Mouse (Mus musculus) megakaryocyte, embryonic 14.5 days (primary cell): ENCODE measurements at regions not wholly inside any gene's neighbourhood (a gene's known extent, or its start where the extent isn't known, plus 50 kb on each side); places are given as distances from the start of the nearest gene placed in this dataset.

Experiments
- H3K27me3 ChIP-seq: replicated peaks from 2 replicates; pipeline ENCODE3; 2012; ENCODE audit warnings: inconsistent platforms
- H3K36me3 ChIP-seq: replicated peaks from 2 replicates; pipeline ENCODE3; 2012; ENCODE audit warnings: low read length, inconsistent platforms, mixed read lengths
- H3K4me1 ChIP-seq: 2 replicates; pipeline ENCODE4 v1.6.1; 2012; ENCODE audit warnings: inconsistent platforms
- H3K4me3 ChIP-seq: replicated peaks from 2 replicates; pipeline ENCODE3; 2012; ENCODE audit warnings: moderate library complexity, mild to moderate bottlenecking, inconsistent platforms
- H3K9me3 ChIP-seq: 2 replicates; pipeline ENCODE4 v1.6.1; 2012; ENCODE audit warnings: inconsistent platforms
- FLI1 ChIP-seq: IDR thresholded peaks from 2 replicates; pipeline ENCODE4 v1.6.1; 2012; ENCODE audit warnings: low read length, inconsistent platforms, mixed read lengths
- GATA1 ChIP-seq: IDR thresholded peaks from 3 replicates; pipeline ENCODE4 v1.6.1; 2012; ENCODE audit warnings: mixed read lengths, low read length, inconsistent platforms, borderline replicate concordance

DNA sequence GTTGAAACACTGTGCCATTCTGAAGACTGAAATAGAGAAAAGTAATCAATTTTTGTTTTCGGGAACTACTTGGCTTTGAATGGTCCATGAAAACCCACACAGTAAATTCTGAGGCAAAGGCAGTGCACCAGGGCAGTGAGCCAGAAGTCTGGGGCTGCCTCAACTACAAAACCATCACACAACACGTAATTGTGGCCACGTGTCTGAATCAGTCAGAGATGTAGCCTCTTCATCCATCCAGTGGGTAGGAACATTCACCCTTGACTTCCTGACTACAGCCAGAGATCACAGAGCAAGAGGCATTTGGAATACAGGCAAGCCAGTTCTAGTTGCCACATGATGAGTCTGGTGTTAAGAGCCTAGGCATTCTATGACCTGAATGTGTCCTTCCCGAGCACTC lies 432.3 kb downstream of the Gsdmc2 start:
- H3K27me3 ChIP-seq, result no peaks in the 10 kb centered on the region
- no peak for TF ChIP-seq GATA1
- no peak for TF ChIP-seq FLI1
- H3K4me3 ChIP-seq, result no peak overlapping the region

DNA sequence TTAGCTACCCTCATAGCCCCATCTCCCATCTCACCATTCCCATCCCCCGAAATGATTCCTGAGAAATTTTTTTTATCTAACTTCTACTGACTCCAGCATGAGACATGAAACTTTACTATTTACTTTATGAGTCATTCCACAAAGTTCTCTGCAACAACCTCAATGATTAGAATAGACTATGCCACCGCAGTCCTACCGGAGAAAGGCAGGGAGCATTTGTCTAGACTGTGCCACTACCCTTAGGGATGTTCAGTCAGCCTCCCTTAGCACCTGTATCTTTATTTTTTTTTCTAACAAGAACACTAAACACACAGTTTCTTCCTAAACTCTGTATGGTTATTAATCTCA lies 433.2 kb downstream of the Gsdmc2 start:
- Histone ChIP-seq H3K36me3 (no peaks in the 10 kb centered on the region), H3K4me3 (no peak overlapping the region)

More for the DNA sequence above, 432.3 kb downstream of the Gsdmc2 start:
- H3K9me3 ChIP-seq, result no peaks in the 10 kb centered on the region
- H3K36me3 ChIP-seq, result no peaks in the 10 kb centered on the region
- peaks cover 10% of the 10 kb centered on the region for H3K4me1 ChIP-seq

DNA sequence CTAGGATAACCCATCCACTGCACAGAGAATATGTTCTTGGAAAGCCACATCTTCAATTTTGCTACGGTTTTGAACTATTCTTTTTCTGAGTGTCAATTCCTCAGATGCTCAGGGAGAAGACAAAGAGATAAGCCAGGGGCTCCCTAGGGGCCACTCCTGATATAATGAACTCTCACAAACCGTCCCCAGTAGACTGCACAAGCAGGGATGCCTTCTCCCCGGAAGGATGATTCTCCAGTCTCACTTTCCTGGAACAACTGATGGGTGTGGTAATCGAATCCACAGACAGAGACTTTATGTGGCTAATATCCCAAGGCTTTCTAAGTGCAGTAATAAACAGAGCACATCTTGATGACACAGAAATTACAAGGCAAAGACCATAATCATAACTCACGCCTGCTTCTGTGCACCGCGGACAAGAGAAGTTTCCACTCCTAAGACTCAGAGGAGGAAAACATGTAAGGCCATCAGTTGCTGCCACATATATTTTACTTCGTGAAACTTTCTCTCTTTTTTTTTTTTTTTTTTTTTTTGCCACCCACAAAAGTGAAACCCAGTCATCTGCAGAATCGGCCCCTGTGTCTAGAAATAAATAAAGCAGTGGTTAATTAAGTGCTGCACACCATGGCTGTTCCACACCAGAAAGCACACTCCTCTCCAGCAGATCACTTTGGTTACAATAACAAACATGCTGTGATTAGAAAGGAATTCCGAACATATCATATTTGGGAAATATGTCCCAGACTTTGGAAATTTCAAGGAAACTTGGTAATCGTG lies 433.8 kb downstream of the Gsdmc2 start:
- peaks cover 12% of the 10 kb centered on the region for H3K4me1 ChIP-seq
- no peak for TF ChIP-seq GATA1
- TF ChIP-seq FLI1, result no peak
- no peaks in the 10 kb centered on the region for H3K9me3 ChIP-seq
- no peaks in the 10 kb centered on the region for H3K36me3 ChIP-seq
- no peak overlapping the region for H3K4me3 ChIP-seq
- H3K27me3 ChIP-seq, result no peaks in the 10 kb centered on the region

More for the DNA sequence above, 433.2 kb downstream of the Gsdmc2 start:
- peaks cover 10% of the 10 kb centered on the region for H3K4me1 ChIP-seq
- TF ChIP-seq FLI1, result no peak
- no peak for TF ChIP-seq GATA1
- no peaks in the 10 kb centered on the region for H3K9me3 ChIP-seq
- no peaks in the 10 kb centered on the region for H3K27me3 ChIP-seq

DNA sequence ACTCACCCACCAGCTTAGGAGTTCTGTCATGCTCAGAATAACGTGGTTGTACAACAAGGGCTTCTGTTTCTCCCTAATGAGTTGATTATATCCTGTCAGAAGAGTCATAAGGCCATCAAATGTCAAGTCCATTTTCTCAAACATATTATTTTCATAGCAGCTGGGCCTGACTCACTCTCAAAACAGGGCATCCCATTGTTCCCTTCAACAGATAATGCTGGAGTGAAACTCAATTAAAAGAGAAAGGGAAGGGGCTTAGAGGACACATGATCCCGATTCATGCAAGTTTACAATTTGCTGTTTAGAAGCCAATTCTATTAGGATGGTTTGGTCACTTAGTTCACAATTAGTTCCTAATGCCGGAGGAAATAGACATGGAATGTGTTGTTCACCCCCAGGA lies 444.5 kb downstream of the Gsdmc2 start:
- H3K9me3 ChIP-seq, result no peaks in the 10 kb centered on the region
- H3K36me3 ChIP-seq, result no peaks in the 10 kb centered on the region
- TF ChIP-seq GATA1 (no peak), FLI1 (no peak)
- H3K27me3 ChIP-seq, result no peaks in the 10 kb centered on the region
- H3K4me3 ChIP-seq, result no peak overlapping the region
- 0 out of 2 replicates have a peak, but pooled peaks cover 4% of the 10 kb centered on the region for H3K4me1 ChIP-seq

DNA sequence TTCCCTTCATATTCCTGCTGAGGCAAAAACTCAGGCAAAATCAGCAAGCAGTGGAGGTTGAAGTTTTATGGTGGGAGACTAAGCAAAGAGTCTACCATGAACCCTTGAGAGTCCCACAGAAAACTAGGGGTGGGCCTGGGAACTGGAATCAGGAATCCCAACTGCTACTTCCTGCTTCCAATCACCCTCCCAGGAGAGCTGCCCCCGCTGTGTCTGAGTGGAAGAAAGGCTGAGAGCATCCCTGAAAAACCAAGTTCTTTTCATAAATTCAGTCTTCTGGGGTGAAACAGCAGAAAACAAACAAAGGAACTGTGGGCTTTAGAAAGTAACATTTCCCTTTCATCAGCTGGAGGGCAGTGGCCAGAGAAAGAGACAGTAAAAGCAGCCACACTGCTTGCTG lies 445.0 kb downstream of the Gsdmc2 start:
- Histone ChIP-seq H3K4me1 (0 out of 2 replicates have a peak, but pooled peaks cover 4% of the 10 kb centered on the region), H3K4me3 (no peak overlapping the region), H3K27me3 (no peaks in the 10 kb centered on the region), H3K9me3 (no peaks in the 10 kb centered on the region), H3K36me3 (no peaks in the 10 kb centered on the region)
- TF ChIP-seq FLI1, result no peak
- TF ChIP-seq GATA1, result no peak

DNA sequence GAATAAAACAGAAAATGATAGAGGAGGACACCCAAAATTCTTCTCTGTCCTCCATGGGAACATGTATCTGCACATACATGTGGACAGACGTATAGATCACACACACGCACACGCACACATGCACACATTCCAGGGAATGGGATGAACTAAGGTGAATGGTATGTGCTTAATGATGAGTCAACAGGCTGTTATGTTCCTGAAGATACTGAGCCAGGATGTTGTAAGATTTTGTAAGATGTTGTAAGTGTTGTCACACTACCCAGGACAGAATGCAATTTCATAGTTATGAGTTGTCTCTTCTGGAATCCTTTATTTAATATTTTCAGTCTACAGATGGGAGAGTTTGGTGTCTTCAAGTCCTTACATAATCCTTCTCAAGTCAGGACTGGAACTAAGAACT lies 447.5 kb downstream of the Gsdmc2 start:
- H3K4me1 ChIP-seq, result 0 out of 2 replicates have a peak, but pooled peaks cover 4% of the 10 kb centered on the region
- TF ChIP-seq GATA1 (no peak), FLI1 (no peak)

DNA sequence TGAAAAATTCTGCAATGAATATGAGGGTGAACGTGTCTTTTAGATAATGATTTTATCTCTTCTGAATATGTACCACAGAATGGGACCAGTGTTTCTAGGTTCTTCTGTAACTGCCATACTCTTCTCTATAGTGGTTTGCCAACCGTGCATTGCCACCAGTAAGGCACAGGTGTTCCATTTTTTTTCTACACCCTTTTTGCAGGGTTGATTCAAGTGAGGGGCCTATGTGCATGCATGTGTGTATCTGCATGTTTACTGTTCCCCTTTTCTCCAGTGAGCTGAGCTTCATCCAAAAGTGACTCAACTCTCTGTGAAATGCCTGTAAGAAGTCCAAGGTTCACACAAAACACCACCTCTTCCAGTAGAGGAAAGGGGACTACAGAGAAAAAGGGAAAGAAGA lies 467.7 kb downstream of the Gsdmc2 start:
- H3K9me3 ChIP-seq, result no peaks in the 10 kb centered on the region
- TF ChIP-seq FLI1 (no peak), GATA1 (no peak)
- no peaks in the 10 kb centered on the region for H3K36me3 ChIP-seq
- no peaks in the 10 kb centered on the region for H3K27me3 ChIP-seq
- no peak overlapping the region for H3K4me3 ChIP-seq
- no peaks in the 10 kb centered on the region for H3K4me1 ChIP-seq

More for the DNA sequence above, 447.5 kb downstream of the Gsdmc2 start:
- Histone ChIP-seq H3K4me3 (no peak overlapping the region), H3K27me3 (no peaks in the 10 kb centered on the region), H3K36me3 (no peaks in the 10 kb centered on the region), H3K9me3 (no peaks in the 10 kb centered on the region)

DNA sequence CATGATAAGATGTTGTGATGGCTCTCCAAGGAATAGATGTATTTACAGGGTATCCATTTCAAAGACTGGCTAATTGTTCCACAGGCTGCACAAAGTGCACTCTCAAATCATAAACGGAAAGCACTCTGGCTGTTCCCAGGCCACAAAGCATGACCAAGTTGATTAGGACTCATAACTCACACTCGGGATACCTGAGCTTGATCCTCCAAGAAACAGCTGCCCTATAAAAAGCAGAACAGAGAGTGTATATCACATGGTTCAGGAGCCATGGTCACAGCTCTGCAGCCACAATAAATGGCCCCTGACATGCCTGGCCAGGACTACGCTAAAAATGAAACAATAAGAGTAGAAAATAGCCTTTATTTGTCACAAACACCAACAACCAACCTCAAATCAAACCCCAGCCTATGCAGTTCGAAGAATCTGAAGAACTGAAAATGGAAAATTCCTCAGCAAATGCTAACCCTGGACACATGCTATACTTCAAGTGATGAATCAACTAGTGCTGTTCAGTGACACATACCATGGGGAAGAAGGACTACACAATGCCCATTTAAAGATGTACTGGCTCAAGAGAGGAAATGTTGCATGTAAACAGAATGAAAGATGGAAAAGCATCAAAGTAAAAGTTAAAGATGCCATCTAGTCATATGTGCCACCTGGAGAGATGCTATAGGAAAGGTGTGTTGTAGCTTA lies 473.5 kb downstream of the Gsdmc2 start:
- no peak overlapping the region for H3K4me3 ChIP-seq
- TF ChIP-seq FLI1, result no peak
- TF ChIP-seq GATA1, result no peak
- no peaks in the 10 kb centered on the region for H3K27me3 ChIP-seq
- H3K9me3 ChIP-seq, result no peaks in the 10 kb centered on the region
- H3K36me3 ChIP-seq, result no peaks in the 10 kb centered on the region
- no peaks in the 10 kb centered on the region for H3K4me1 ChIP-seq

DNA sequence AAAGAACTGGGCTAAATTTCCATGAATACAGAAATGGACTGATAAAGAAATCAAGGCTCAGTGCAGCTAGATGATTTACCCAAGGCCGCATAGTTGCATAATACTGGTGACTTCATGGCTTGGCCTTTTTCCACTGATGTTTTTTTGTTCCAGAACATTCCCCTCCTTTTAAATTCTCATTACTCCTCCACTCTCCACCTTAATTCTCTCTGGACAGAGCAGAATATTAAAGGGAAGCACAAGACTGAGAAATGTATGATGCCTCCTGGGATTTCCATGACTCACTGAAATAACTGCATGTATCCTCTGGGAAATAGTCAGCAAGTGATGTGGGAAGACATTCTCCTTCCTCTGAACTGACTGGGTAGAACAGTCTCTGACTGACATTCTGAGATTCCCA lies 480.5 kb downstream of the Gsdmc2 start:
- Histone ChIP-seq H3K9me3 (no peaks in the 10 kb centered on the region), H3K4me1 (no peaks in the 10 kb centered on the region), H3K27me3 (no peaks in the 10 kb centered on the region), H3K4me3 (no peak overlapping the region), H3K36me3 (no peaks in the 10 kb centered on the region)
- TF ChIP-seq GATA1 (no peak), FLI1 (no peak)

DNA sequence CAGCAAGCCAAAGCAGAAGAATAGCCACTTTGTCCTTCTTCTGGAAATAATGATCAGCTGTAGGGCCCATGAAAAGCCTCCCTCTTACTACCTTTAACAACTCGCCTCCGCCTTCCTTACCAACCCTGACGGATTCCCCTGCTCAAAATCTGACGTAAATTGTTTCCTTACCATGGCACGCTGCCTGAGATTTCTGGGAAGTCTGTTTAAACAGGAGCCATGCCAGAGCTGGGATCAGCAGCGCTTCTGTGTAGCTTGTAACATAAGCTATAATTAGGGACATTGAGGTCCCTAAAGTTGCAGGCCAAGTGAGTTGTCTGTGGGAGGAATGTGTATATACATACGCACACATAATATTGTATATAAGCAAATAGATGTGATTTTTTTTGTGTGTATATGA lies 484.6 kb downstream of the Gsdmc2 start:
- Histone ChIP-seq H3K9me3 (no peaks in the 10 kb centered on the region), H3K4me3 (no peak overlapping the region), H3K27me3 (no peaks in the 10 kb centered on the region), H3K4me1 (no peaks in the 10 kb centered on the region), H3K36me3 (no peaks in the 10 kb centered on the region)
- TF ChIP-seq GATA1, result no peak
